Mouse (Mus musculus) lung, postnatal 14 days (tissue): ENCODE results near the gene Shroom3.
"Not testable (repeated sequence)": the region's sequence is repeated elsewhere in the genome, so short reads cannot be mapped to it uniquely, and the experiment has no call there.

Experiments used
- DNase-seq: peaks from one replicate; pipeline ENCODE4 v3.0.0; 2021

Shroom3 gene

DNA sequence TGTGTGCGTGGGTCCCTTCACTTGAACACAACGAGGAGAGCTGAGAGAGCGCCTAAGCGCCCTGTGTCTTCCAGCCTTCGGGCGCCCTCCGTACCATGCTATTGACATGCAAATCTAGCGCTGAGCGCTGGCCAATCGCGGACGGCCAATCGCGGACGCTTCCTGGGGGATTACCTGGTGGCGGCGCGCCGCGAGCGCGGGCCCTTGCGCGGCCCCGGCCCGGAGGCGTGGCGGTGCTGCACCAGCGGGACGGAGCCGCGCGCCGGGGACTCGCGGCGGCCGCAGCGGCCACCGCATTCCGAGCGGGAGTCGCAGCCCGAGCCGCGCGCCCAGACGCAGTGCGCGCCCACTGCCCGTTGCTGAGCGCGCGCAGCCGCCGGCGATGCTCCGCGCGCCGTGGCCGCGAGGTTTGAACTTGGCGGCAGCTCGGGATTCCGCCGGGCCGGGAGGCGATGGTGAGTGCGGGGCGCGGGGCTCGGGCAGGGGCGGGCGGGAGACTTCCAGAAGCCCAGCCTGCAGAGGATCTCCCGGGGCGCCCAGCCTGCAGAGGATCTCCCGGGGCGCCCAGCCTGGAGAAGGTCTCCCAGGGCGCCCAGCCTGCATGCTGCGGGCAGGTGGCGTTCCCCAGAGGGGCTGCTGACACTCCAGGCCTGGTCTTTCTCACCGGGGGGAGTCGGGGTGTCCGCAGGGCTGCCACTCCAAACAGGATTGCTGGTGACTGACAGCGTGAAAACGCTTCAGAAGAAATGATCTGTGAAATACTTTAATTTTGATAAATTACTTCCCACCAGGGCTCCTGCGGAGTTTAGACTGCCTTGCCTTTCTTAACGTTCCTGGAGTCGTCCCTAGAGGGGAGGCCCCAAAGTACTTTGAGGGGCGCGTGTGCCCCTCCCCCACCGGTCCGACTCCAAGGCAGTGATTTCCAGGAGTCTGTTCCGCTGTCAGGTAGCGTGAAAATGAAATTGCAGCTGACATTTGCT is 214.8 kb downstream of the Shroom3 start:
- DNase-seq: peak; percentile 81

DNA sequence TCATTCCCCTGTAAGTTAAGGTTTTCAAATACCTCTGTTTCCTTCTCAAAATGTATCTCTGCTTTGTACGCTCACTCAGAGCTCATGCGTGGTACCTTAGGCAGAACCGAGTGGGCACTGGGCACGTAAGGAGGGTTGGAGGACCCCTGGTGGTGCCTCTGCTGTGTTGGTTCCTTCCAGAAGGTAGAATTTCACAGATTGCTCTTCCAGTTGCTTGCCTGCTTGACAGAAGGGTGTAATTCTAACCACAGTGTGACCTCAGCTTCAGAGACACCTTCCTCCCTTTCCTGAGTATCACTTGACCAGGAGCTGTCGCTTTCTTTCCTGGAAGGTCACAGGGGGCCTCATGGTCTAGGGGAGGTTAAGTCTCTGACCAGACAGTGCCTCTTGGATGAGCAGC is 217.2 kb downstream of the Shroom3 start:
- DNase-seq: no peak

DNA sequence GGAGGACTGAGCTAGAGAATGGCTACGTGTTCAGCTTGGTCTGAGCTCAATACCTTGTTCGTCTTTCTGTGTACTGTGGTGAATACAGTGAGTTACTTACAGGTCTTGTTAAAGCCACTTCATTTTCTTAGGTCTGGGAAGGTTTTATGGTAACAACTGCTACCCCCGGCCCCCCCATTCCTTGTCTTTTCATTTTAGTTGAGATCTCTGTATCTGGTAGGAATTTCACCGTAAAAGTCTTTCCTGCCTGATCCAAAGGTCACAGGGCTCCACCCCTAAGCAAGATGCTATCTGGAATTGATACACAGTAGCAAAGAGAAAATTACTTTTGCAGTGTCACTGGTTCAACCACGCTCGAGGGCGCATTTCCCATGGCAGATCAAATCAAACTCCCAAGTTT is 218.6 kb downstream of the Shroom3 start:
- no peak for DNase-seq

DNA sequence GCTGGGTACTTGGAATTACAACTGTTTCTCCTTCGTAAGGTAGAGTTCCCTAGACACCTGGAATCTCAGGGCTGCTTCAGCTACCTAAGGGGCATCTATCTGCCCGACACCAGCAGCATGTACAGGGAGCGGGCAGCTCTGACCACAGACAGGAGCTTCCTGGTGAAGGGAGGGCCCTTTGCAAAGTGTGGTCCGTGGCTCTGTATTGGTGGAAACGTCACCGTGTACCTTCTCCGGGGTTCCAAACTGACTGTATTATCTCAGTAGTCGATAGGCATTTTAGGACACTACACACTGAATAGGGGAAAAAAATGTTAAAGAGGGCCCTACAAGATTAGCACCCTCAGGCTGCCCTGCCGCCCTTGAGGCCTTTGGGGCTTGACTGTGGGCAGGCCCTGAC is 221.9 kb downstream of the Shroom3 start:
- no peak for DNase-seq

DNA sequence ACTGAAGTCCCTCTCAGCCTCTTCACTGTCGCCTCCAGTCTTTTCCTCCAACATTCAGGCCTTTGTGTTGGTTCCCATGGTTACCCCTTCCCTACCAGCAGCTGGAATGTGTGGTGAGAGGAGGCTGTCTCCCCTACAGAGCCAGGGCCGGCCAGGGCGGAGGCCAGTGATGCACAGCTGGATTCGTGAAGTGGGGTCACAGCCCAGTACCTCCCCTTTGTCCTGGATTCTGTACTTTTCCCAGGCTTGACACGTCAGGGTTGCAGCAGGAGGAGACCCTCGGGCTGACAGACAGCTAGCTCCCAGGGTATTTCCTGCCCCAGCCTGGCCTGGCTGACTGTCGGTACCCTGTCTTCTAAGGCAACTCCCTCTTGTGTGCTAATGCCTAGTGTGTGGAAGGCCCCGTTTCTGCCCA is 222.4 kb downstream of the Shroom3 start:
- DNase-seq: peak; percentile 19

DNA sequence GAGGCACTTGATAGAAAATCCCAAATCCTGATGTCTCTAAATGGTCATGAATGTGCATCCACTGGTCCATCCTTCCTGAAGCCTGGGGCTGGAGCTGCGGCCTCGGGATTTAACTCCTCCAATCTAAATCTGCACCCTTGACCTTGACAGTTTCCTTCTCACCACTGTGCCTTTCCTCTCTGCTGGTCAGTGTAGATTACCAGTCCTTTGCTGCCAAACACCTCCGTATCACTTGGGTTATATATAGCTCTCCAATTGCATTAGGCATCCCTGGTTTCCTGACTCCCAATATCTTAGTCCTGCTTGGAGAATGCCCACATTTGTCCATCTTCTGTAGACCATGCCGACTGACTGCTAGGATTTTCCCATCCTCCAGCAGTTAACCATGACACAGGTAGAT is 225.0 kb downstream of the Shroom3 start:
- DNase-seq: no peak

DNA sequence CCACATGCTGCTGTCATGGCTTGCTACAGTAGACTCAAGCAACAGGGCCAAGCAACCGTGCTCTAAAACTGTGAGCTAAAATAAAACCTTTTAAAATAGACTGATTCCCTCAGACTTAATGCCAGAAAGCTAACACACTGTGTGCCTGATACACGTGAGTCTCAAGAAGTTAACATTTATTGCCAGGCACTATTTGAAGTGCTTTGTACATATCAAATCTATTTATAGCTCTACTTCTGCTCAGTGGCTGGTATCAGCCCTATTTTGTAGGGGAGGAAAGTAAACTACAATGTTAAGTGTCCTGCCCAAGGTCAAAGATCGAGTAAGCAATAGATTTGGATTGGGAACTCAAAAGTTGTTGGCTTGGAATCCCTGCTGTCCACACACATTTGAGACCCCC is 227.6 kb downstream of the Shroom3 start:
- no peak for DNase-seq

DNA sequence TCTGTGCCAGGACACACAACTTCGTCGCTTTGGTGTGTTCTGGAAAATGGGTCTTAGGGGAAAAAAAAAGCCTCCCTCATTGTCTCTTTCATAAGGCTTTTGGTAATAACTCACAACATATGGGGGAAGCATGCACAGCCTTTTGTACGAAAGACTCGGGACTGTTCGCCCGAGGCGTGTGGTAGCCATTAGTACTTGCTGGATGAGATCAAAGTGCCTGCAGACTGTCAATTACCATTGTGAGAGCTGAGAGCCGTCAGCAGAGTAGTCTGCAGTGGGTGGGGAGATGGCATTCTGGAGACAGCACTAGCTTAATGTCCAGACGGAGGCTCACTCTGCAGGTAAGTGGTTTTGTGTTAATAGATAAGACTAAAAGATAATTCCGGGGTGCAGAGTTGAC is 232.2 kb downstream of the Shroom3 start:
- DNase-seq: no peak

DNA sequence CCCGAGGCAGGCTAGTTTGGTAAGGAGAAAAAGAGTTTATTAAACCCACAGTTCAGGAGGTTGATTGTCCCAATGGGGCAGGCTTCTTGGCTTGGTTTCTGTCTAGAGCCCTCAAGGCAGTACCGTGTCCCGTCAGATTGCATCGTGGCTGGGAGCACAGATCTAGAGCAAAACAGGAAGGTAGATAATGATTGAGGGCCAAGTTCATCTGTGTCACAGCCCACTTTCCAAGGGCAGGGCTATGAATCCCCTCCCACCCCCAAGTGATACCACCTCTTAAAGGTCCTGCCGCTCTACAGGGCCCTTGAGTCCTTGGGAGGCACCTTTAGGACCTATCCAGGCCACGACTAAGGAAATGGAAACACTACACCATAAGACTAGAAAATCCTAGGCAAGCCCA is 234.5 kb downstream of the Shroom3 start:
- no peak for DNase-seq

DNA sequence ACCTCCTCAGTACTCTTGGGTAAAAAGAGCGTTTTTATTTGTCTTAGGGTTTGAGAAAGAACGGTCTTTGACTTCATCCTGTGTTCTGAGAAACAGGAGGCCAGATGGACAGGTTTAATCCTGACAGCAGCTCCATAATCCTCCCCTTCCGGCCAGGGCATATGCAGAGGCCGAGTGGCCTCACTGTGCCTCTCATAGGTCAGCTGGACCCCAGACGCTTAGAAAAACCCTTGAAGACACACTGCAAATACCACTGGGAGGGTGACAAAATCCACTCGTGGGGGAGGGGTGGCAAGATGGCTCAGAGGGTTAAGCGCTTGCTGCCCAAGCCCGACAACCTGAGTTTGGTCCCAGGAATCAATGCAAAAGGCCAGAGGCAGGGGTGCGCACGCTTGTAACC is 234.9 kb downstream of the Shroom3 start:
- DNase-seq: no peak

DNA sequence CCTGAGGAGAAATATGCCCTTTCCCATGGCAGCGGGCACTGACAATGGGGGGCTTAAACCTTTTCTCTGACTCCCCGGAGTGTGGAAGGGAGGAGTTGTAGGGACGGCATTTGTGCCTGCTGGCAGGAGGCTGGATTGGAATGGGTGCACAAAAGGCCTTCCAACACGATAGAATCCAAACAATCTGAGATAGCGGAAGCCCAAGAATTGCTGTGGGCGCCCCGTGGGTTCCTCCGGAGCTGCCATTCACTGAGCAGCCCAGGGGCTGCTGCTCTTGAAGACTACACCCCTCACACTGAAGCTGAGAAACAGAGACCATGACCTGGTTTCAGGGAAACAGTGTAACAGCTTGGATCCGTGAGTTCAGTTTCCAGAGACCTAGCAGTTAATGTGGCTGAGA is 235.6 kb downstream of the Shroom3 start:
- no peak for DNase-seq

DNA sequence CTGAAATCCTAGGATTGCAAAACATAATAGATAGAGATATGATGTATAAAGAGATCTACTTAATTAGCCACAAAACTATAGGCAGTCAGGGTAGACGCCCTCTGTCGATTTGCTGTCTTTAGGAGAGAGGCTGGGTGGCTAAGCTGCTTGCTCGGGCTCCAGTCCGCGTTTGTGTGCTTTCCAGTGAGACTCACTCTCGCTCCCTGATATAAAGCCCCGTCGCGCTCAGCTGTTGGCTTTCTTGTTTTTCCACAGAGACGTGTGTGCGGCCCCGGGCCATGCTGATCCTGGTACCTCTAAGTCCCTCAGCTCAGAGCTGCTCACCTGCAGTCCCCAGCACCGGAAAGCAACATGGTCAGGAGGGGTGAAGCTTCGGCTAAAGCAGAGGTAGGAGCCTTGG is 236.2 kb downstream of the Shroom3 start:
- no peak for DNase-seq

DNA sequence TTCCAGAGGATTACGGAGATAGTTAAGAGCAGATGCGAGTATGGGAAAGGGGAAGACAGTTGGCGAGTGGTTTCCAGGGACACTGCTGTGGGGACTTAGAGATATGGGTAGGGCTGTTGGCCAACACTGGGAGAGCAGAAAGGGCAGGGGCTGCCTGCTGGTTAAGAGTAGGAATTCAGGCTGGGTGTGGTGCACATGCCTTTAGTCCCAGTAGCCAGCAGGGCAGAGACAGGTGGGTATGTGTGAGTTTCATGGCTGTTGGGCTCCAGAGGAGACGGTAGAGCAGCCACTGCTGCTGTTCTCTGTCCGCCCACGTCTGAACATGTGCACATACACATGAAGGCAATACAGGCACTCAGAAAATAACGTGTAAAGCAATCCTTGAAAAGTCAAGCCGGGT is 237.7 kb downstream of the Shroom3 start:
- no peak for DNase-seq

DNA sequence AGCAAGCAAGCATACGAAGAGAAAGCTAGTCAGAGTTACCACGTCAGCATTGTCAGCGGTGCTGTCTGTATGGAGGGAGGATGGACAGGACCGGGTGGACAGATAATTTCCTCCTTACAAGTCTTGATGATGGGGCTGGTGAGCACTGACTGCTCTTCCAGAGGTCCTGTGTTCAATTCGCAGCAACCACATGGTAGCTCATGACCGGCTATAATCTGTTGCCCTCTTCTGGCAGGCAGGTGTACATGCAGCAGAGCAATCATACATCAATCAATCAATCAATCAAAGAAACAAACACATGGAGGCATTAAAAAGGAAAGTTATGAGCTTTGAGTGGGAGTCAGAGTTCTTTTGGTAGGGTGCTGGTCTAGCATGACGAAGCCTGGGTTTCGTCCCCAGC is 238.5 kb downstream of the Shroom3 start:
- no peak for DNase-seq

DNA sequence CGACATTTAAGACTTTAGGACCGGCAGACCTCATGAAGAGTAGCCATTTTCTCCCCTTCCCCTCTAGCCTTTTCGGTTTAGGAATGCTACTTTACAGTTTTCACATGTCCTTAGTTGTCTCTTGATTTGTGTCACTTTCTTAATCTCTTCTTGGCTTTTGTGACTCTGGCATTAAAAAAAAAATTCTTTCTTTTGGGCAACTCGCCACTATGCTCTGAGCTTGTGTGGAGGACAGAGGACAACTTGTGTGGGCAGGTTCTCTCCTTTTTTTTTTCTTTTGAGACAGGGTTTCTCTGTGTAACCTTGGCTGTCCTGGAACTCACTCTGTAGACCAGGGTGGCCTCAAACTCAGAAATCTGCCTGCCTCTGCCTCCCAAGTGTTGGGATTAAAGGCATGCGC is 239.7 kb downstream of the Shroom3 start:
- DNase-seq: not testable (repeated sequence)

DNA sequence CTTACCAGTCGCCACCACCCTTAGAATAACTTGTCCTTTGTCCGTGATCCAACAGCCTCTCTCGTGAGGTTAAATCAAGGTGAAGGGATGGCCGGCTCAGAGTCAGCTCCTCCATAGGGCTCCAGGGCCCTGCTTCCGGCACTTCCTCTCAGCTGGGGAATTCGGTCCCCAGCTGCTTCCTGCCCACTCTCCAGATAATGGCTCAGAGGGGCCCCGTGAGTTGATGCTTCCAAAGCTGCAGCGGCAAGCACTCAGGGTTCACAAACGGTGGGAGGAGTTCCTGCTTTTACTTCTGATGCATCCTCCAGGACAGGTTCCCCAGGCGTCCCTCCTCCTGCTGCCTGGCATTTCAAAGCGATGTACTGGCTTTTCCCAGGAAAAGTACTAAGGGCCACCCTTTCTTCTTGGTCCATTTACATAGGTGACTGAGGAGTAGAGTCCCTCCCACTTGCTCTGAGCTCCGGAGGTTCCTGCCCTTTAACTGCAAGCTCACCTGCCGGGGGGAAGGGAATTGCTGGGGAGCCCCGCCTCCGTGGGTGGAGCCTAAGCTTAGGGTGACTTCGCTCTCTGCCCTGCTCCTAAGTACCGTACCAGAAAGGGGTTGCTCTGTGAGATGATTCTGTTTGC is 241.7 kb downstream of the Shroom3 start:
- peak; percentile 57 for DNase-seq

DNA sequence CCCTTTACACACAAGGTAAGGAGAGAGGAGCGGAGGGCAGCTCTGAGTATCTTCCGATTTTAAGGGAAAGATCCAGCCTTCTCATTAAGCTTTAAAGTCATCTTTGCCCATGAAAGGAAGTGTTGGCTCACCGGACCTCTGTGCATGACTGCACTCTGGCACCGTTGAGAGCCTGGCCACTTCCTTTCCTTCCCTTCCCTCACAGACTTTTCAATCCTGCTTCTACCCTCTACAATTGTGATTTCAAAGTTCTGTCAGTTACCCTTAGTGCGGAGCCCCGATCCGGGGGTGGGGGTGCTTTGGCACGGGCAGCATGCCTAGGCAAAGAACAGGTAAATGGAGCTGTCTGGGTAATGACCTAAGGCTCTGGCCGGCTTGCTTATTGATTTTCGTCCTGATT is 244.4 kb downstream of the Shroom3 start:
- no peak for DNase-seq

DNA sequence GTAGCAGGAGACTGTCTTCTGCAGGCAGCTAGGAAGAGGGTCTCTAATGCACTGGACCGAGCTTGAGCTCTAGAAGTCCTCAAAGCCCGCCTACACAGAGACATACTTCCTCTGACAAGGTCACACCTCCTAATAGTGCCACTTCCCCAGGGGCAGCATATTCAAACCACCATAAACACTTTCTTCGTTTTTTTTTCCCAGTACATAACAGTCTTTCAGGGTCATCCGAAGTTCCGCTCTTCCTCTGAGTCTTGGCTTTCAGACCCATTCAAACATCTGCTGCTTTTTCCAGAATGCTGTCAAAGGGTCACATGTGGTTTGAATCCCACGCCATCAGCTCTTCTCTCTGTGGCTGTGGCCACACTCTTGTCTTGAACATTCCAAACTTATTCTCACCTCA is 247.3 kb downstream of the Shroom3 start:
- no peak for DNase-seq

DNA sequence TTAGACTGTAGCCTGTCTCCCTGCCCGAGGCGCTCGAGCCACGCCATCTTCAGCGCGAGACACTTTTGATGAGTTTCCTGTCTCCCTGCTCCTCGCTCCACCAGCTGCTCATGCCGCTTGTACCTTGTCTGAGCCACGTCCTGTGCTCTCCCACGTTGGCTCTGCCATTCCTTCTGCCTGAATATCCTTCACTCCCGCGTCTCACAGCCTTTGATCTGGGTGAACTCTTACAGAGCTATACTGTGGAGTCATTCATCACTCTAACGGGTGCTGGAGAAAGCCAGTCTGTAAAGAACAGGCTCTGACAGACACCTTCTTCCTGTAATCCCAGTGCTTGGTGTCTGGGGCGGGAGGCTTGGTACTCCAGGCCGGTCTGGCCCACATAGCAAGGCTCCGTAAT is 248.1 kb downstream of the Shroom3 start:
- no peak for DNase-seq

DNA sequence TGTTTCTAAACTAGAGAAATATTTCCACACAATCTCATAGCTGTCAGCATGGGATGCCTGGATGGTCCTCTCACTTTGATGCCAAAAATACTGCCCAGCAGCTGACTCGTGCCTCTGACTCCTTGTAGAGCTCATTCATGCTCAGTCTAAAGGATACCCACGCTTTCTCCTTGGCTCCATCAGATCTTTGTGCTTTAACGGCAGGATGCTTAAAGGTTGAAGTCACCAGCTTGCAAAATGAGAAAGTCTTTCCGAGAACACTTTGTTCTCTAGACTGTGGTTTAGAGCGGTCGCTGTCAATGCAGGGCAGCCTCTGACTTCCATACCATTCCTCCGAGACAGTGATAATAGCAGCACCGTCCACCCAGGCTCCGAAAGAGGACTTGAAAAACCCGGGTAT is 249.8 kb downstream of the Shroom3 start:
- DNase-seq: no peak

DNA sequence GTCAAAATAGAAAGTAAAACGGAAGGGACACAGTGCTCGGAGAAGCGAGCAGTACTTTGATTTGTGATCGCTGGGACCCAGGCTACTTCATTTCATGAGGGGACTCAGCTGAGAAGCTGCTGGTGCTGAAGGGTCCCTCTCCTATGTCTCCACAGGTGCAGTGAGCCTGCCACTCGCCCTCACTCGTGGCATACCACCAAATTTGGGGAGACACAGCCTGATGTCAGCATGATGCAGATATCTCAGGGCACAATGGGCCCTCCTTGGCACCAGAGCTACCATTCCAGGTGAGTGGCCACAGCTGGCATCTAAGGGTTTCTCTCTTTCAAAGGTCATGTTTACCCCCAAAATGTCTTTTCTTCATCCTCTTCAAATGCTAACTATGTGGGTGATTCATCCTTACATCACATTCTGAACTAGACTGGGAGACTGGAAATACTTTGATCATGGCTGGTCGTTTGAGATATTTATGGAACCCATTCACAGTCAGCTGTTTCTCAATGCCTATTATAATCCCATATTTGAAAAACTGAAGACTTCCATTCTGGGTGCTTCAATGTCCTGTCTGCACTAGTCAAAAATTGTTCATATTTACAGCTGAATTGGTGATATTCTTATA is 250.5 kb downstream of the Shroom3 start:
- no peak for DNase-seq

DNA sequence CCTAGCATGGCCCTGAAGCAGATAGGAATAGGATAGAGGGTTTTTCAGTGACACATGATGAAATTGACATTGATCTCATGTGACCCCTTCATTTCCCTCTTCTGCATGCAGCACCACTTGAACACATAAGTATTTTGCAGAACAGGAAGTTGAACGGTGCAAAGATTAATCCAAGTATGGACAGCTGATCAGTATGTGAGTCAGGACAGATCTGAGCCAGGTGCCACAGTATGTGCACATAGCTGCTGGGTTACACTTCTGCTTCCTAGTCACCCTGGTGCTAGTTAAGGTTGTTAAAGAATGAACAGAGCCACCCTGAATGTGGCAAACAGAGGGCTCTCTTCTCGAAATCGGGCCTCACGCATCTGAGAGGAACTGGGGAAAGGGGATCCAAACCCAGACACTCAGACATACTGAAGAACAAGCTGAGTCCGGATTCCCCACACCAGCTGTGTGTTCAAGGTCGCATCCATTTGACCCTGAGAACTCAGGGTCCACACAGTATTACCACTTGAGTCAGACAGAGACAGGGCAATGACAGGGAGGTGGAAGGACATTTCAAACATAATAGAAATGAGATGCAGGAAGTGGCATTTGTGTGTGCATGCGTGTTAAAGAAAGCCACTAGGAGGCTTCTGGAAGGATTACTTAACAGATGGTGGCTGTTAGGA is 251.2 kb downstream of the Shroom3 start:
- DNase-seq: no peak

DNA sequence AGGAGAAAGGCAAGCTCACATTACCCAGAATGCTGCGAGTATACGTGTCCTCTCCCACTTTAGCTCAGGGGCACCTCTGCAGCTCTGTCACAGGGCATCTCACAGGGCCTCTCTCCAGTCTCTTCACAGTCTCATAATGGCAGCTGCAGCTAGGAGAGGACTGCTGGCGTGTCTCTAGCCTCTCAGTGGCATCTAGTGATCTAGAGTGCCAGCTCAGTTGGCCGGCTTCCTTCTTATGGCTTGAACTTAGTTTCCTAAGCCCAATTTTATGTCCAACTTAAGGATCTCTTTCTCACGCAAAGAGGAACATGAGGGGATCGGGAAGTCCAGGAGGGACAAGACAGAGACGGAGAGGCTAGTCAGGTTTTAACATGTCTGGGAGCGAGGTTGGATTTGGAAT is 252.6 kb downstream of the Shroom3 start:
- no peak for DNase-seq
